Mouse (Mus musculus) cerebellum, adult 11-12 months (tissue): ENCODE measurements around the gene Shbg.
"Not testable (repeated sequence)": the region's sequence is repeated elsewhere in the genome, so short reads cannot be mapped to it uniquely, and the experiment has no call there.

Experiments used
- DNase-seq: peaks from one replicate; pipeline ENCODE4 v3.0.0; 2022

Shbg gene

GRCm38 (mm10) chr11:69629802-69630201 lies 12.1 kb upstream of the Shbg start:
- no peak for DNase-seq

- DNase-seq = peak; percentile 81
Observed at GRCm38 (mm10) chr11:69628286-69628685, 10.6 kb upstream of the Shbg start.

DNA sequence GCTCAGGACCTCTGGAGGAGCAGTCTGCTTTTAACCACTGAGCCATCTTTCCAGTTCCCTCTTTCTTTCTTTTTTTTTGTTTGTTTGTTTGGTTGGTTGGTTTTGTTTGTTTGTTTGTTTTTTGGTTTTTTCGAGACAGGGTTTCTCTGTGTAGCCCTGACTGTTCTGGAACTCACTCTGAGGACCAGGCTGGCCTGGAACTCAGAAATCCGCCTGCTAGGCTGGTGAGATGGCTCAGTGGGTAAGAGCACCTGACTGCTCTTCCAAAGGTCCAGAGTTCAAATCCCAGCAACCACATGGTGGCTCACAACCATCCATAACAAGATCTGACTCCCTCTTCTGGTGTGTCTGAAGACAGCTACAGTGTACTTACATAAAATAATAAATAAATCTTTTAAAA lies 6.6 kb upstream of the Shbg start:
- not testable (repeated sequence) for DNase-seq

DNA sequence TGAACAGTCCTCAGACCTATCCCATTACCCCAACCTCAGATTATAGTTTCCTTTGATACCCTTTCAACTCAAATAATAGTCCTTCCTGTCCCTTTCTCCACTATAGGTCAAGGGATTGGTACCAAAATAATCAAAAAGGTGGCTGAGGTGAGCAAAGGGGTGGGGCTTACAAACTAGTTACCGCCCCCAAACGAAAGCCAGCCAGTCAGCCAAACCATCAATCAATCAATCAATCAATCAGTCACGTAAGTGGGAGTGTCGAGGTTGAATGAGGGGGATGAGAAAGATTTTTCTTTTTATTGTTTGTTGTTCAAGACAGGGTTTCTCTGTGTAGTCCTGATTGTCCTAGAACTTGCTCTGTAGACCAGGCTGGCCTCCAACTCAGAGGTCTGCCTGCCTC lies 5.3 kb upstream of the Shbg start:
- no peak for DNase-seq

DNA sequence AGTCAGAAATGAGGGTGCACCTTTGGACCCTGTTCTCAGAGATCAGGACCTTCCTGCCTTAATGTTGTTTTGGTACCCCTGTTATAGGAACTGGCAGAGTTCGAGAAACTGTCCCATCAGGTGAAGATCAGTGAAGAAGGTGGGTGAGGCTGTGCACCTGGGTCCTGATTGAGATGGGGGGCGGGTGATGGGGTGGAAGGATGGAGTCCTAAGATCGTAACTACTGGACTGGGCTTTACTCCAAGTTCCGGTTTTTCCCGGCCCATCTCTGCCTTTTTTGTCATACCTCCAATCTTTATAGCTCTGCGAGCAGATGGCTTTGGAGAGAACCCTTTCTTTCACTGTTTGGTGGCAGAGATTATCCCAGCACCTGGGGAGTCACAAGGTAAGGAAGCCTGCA lies 4.7 kb upstream of the Shbg start:
- DNase-seq = peak; percentile 66

DNA sequence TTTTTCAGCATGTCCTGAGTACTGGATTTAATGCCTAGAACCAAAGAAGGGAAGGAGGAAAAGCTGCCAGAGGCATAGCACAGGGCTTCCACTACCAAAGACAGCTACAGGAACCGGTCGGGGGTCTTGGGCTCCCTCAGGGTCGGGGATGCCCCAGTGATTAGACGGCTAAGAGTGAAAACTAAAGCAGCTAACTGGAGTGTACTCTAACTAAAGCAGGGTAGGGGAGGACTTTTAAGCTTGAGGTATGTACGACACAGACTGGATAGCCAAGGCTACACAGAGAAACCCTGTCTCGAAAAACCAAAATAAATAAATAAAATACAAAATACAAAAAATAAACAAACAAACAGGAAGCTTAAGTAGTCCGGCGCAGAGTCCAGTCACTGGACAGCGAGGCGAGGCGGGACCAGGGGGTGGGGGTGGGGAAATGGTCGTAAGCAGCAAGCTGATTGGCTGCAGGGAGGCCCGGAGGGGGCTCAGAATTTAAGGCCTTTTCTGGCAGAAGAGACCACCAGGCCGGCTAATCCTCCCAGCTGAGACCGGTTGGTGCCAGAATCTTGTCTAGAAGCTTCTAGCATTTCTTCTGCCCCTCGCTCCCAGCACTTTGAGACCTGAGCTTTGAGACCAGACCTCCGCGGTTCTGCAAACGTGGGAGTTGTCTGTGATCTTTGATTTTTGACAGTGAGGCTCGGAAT lies 4.0 kb upstream of the Shbg start, which contains the start of gene Sat2:
Gene Sat2, plus strand, starts transcription at position 454 of the 698 bp plus-strand sequence.
- peak; percentile 66 for DNase-seq

GRCm38 (mm10) chr11:69620394-69621081 lies 2.8 kb upstream of the Shbg start:
- DNase-seq = no peak

DNA sequence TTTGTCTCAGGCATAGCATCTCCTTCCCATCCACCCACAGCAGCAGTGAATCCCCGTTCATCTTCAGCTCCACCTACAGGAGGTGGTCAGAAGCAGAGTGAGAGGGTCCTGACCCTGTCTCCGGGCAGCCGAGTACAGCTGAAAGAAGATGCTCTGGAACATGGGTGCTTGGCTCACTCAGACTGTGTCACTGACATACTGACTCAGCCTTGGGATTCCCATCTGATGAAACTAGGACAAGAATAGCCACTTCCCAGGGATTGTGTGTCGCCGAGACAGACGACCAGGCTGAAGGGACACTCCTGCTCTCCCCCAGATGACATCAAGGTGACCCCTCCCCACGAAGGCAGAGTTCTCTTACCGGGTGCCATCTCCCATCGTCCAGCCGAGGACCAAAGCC lies 924 bp downstream of the Shbg start:
- no peak for DNase-seq

DNA sequence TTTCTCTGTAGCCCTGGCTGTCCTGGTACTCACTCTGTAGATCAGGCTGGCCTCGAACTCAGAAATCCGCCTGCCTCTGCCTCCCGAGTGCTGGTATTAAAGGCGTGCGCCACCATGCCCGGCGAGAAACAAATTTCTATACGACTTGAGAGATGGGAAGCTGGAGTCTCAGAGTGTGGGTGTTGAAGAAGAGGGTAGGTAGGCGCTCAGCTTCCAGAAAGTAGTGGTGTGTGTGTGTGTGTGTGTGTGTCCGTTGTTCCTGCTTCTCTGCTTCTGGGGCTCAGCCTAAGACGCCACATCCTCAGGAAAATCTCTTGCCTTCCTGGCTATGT lies 3.5 kb downstream of the Shbg start:
- DNase-seq = not testable (repeated sequence)

DNA sequence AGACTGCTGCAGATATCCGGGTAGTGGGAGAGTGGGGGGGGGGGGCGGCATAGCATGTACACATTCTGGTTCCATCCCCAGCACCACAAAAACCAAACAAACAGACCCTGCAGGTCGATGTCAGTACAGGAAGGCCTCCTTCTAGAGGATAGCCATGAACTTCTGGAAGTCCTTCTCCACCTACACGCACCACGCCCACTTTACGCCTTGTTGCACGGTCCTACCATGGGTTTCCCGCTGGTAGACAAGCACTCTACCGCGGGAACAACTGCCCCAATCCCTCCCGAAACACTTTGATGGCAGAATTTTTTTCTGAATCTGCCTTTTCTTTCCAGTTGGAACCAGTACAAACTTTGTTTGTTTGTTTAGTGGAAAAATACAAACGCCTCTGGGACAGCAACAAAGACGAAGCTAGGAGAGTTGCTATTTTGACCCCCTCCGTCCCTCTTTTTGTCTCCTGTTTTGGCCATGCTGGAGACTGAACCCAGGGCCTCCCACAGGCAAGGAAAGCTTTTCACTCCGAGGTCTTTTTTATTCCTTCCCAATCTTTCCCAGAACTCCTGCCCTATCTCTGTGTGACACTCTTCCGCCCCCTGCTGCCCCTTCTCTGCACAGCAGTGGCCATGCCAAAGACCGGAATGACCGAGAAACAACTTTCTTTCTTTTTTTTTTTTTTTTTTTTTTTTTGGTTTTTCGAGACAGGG lies 4.0 kb downstream of the Shbg start:
- peak; percentile 79 for DNase-seq

- peak; percentile 55 for DNase-seq
Observed at GRCm38 (mm10) chr11:69610899-69611298, 6.8 kb downstream of the Shbg start.

DNA sequence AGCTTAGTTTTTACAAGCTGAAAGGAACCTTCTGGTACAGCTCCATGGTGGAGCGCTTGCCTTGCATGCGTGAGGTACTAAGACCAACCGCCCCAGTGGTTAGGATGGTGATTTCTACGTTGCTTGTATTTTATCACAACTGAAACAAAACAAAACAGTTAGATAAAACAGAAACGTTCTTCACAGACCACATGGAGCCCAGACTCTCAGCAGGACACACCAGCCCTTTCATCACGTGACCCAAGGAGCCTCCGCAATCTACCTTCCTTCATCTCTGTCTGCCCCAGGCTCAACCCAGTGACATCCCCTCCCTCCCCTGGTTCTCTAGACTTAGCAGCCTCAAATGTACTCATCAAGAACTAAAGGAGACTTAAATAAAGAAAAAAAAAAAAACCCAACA lies 8.3 kb downstream of the Shbg start:
- DNase-seq = no peak

DNA sequence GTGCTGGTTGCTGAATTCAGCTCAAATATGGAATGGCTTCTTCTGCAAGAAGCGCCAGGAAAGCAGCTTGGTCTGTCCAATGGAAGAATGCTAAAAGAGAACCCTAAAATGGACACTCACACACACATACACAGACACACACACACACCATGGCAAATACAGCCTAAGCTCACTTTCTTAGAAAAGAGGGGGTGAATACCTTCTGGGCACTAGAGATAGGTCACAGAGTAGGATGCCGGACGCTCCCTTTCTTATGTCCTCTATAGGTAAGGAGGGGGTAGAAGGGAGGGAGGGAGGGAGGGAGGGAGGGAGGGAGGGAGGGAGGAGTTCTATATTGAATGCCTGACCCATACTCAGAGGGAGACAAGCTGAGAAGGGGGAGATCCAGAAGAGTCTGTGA lies 9.2 kb downstream of the Shbg start:
- no peak for DNase-seq

DNA sequence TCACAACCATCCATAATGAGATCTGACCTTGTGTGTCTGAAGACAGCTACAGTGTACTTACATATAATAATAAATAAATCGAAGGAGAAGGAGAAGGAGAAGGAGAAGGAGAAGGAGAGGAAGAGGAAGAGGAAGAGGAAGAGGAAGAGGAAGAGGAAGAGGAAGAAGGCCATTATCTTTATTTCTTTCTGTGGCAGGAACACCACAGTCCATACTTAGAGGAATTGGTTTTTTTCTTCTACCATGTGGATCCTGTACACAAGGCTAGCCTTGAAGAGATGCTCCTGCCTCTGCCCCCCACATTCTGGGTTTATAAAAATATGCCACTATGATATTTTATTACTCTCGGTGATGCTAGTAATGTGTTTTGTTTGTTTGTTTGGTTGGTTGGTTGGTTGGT lies 10.9 kb downstream of the Shbg start:
- DNase-seq = no peak

DNA sequence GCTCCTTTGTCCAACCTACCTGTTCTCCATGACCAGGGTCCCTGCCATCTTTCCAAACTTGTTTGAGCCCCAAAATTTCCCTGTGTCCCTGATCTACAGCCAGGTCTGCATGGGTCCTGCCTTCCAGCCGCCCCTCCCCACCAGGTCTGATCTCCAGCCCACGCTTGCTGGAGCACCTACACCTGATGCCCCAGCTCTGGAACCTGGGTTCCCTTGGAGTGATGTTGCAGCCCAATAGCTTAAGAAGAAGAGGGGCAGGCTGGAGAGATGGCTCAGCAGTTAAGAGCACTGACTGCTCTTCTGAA lies 11.3 kb downstream of the Shbg start:
- DNase-seq = peak; percentile 67

- DNase-seq = peak; percentile 94
Observed at GRCm38 (mm10) chr11:69605726-69606490, 11.8 kb downstream of the Shbg start, which contains the start of gene Atp1b2. Gene Atp1b2 (minus strand): TSS chr11:69605942.

- DNase-seq = peak; percentile 91
Observed at GRCm38 (mm10) chr11:69604795-69605664, 12.7 kb downstream of the Shbg start.

- no peak for DNase-seq
Observed at GRCm38 (mm10) chr11:69604347-69604746, 13.4 kb downstream of the Shbg start.

DNA sequence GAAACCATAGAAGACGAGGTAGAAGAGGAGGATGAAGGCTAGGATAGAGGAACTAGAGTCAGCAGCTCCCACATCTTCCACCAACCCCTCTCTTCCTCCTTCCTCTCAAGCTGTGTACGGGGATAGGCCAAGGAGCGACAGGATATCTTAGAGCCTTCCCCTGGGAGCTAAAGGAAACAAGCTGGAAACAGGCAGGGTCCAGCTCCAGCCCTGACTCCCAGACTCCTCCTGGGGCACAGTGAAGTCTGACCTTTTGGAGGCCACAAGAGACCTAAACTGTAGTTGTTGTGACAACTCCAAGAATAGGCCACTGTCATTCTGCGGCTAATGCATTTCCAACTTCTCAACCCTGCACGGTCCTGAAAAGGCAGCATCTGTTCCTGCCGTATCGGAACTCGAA lies 14.2 kb downstream of the Shbg start:
- DNase-seq = no peak

DNA sequence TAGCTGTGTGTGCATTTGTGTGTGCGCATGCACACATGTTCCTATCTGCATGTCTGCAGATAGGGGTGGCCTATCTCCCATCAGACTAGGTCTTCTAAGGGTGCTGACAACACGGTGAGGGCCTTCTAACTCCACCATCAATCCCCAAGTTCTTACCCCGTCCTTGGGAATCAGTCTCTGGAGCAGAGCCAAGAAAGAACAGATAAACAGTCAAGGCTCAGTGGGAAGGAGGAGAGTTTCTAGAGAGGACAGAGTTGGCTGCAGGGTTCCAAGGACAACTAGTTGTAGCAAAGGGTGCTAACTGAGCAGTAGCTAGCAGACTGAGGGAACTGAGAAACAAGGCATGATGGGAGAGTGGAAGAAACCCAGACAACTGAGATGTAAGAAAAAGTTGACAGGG lies 15.9 kb downstream of the Shbg start:
- no peak for DNase-seq

DNA sequence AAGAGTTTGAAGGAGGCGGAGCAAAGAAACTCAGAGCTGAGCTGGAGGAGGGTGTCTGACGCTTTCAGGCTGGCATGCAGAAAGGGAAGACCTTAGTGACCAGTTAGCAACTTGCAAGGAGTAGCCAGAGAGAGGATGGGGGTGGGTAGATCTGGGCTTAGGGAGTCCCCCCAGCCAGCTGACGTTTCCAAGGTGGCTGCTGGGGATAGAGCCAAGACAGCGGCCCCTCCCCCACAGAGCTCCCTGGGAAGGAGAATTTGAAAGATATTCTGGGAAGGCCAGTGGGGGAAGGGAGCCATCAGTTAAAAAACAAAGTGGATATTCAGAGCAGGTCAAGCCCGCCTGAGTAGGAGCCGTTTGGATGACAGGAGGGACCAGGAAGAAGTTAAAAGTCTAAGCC lies 17.6 kb downstream of the Shbg start:
- peak; percentile 71 for DNase-seq

DNA sequence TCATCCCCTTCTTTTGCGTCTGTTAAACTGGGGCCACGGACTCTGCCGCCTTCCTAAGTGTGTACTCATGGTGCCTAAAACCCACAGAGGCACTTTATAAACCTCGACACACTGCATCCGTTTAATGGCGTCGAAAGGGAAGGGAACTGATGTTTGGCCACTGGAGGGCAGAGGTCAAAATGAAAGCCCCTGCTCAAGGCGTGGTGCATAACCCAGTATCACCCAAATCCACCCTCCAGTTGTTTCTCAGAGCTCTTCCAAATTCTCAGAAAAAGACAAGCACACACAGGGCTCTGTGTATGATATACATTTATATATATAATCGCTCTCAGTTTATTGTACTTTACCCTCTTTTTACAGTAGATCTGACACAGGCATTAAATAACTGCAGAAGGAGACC lies 18.3 kb downstream of the Shbg start:
- DNase-seq = no peak

DNA sequence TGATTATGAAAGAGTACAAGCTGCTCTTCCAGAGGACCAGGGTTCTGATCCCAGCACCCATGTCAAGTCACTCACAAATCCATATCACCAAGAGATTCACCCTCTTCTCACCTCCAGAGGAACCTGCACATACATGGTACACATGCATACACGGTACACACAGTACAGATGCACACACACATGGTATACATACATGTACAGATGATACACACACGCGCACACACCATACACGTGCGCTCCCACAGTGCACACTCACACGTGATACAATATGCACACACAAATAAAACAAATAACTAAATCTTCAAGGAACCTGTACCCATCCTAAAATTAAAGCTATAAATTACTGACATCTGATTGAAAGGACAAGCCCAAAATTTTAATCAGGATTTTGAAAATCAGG lies 22.9 kb downstream of the Shbg start:
- no peak for DNase-seq
